In the genomic region with DNA sequence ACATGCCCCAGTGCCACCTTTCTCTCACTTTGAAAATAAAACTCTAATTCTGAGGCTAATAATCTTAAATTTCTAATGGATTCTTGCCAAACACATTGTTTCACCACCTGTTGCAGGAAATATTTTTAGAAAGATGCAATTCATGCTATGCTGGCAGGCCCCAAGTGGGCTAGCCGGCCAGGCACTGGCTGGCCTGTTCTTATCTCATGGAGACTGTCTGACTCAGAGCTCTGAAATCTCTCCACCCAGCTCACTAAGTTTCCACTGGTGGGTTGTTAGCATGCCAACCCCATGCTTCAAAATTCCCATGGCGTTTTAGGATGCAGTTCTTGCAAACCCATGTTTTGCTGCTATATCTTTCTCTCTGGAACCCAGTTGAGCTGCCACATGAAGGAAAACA, we compare ENCODE assay signal across 13 mouse cellular contexts.
DNase-seq lines count a peak whose midpoint lies in the region; ATAC-seq and TF ChIP-seq lines count a peak whose summit lies in the region.
"Had no signal": no experiment of that assay in that cellular context is flagged by ENCODE, and none has a peak within 500 bp of the region (broad histone marks: within the 10 kb centered on the region; RNA-seq: fewer than 3 reads in every experiment).

No protein-coding gene starts in this region.

- peak; percentile 13 for DNase-seq in adrenal gland, adult 8-10 months
- no peak for DNase-seq in adrenal gland, postnatal 10 days
- DNase-seq in adrenal gland, postnatal 14 days: peak; percentile 5
- DNase-seq in lung, postnatal 0 days (ENCODE audit: low spot score): peak; percentile 25
- DNase-seq in layer of hippocampus, adult 11-12 months (ENCODE audit: low spot score): no peak
- DNase-seq: kidney, adult 11 months; right cerebral cortex, postnatal 25 days; thymus, postnatal 25 days had no signal

- TF ChIP-seq EP300 in lung, postnatal 0 days (IDR thresholded peaks at IDR 0.05): peak; percentile 86

- no peak overlapping the region for H3K4me3 ChIP-seq in heart, embryonic 13.5 days
- no peak overlapping the region for H3K4me3 ChIP-seq in lung, postnatal 0 days (ENCODE audit: low read depth, low read length)
- H3K4me3 ChIP-seq in forebrain, embryonic 13.5 days: no peak overlapping the region
- H3K4me3 ChIP-seq: hindbrain, embryonic 12.5 days; liver, embryonic 15.5 days had no signal

- peaks cover 33% of the 10 kb centered on the region for H3K4me1 ChIP-seq in heart, embryonic 13.5 days
- no peaks in the 10 kb centered on the region for H3K4me1 ChIP-seq in lung, postnatal 0 days (ENCODE audit: insufficient read depth, low read depth, low read length)
- H3K4me1 ChIP-seq in forebrain, embryonic 13.5 days: no peaks in the 10 kb centered on the region
- H3K4me1 ChIP-seq: hindbrain, embryonic 12.5 days; liver, embryonic 15.5 days had no signal

- peak overlapping the region; percentile 70 for H3K27ac ChIP-seq in heart, embryonic 13.5 days (replicated peaks)
- no peak overlapping the region for H3K27ac ChIP-seq in lung, postnatal 0 days (ENCODE audit: low read length)
- no peak overlapping the region for H3K27ac ChIP-seq in forebrain, embryonic 13.5 days
- H3K27ac ChIP-seq: hindbrain, embryonic 12.5 days; liver, embryonic 15.5 days had no signal

- ATAC-seq in heart, embryonic 13.5 days (ENCODE audit: extremely low read depth, insufficient number of reproducible peaks, low FRiP score, low TSS enrichment): no peak
- peak; percentile 49; the same call in 1 of the 2 replicates for ATAC-seq in lung, postnatal 0 days
- no peak for ATAC-seq in erythroid progenitor cell, adult 5-6 weeks (replicated peaks; ENCODE audit: low FRiP score, poor library complexity, severe bottlenecking)
- no peak for ATAC-seq in forebrain, embryonic 13.5 days

- H3K9ac ChIP-seq in heart, embryonic 13.5 days: no peak overlapping the region
- H3K9ac ChIP-seq in lung, postnatal 0 days (replicated peaks; ENCODE audit: low read depth): no peak overlapping the region
- no peak overlapping the region for H3K9ac ChIP-seq in forebrain, embryonic 13.5 days
- H3K9ac ChIP-seq: hindbrain, embryonic 12.5 days; liver, embryonic 15.5 days had no signal

- H3K4me2 ChIP-seq in heart, embryonic 13.5 days: no peak overlapping the region
- no peak overlapping the region for H3K4me2 ChIP-seq in lung, postnatal 0 days (replicated peaks; ENCODE audit: low read depth, low read length)
- H3K4me2 ChIP-seq in forebrain, embryonic 13.5 days: no peak overlapping the region
- H3K4me2 ChIP-seq: hindbrain, embryonic 12.5 days; liver, embryonic 15.5 days had no signal

- no peaks in the 10 kb centered on the region for H3K9me3 ChIP-seq in heart, embryonic 13.5 days
- H3K9me3 ChIP-seq in lung, postnatal 0 days (ENCODE audit: low read length): no peaks in the 10 kb centered on the region
- no peaks in the 10 kb centered on the region for H3K9me3 ChIP-seq in forebrain, embryonic 13.5 days (replicated peaks)
- H3K9me3 ChIP-seq: hindbrain, embryonic 12.5 days; liver, embryonic 15.5 days had no signal

- WGBS in heart, embryonic 13.5 days: 18% methylated on average over 2 of the region's 2 CpGs
- WGBS in lung, postnatal 0 days: 57% methylated on average over 2 of the region's 2 CpGs
- 95% methylated on average over 2 of the region's 2 CpGs for WGBS in forebrain, embryonic 13.5 days

- no peaks in the 10 kb centered on the region for H3K36me3 ChIP-seq in heart, embryonic 13.5 days
- H3K36me3 ChIP-seq in lung, postnatal 0 days (ENCODE audit: insufficient read depth, low read length): no peaks in the 10 kb centered on the region
- H3K36me3 ChIP-seq in forebrain, embryonic 13.5 days (ENCODE audit: poor library complexity, severe bottlenecking): no peaks in the 10 kb centered on the region
- H3K36me3 ChIP-seq: hindbrain, embryonic 12.5 days; liver, embryonic 15.5 days had no signal

- TF ChIP-seq CTCF in lung, postnatal 0 days (IDR thresholded peaks at IDR 0.05): no peak

- no peaks in the 10 kb centered on the region for H3K27me3 ChIP-seq in heart, embryonic 13.5 days (replicated peaks)
- no peaks in the 10 kb centered on the region for H3K27me3 ChIP-seq in lung, postnatal 0 days (replicated peaks; ENCODE audit: insufficient read depth, low read length)
- no peaks in the 10 kb centered on the region for H3K27me3 ChIP-seq in forebrain, embryonic 13.5 days
- H3K27me3 ChIP-seq: hindbrain, embryonic 12.5 days; liver, embryonic 15.5 days had no signal

Comparison
In these comparisons a context has a peak if more than half of its experiments do, and no peak if none do; other contexts are left out.
1. DNase-seq: peak in adrenal gland, adult 8-10 months (single experiment), adrenal gland, postnatal 14 days (single experiment) and lung, postnatal 0 days (single experiment); none in adrenal gland, postnatal 10 days (single experiment) and layer of hippocampus, adult 11-12 months (single experiment).